ENCODE assay signal across 16 mouse cellular contexts in genomic region chr13:115211285-115211684, GRCm38 (mm10).
"Had no signal": no experiment of that assay in that cellular context is flagged by ENCODE, and none has a peak within 500 bp of the region (broad histone marks: within the 10 kb centered on the region; RNA-seq: fewer than 3 reads in every experiment).

No protein-coding gene starts in this region.

- DNase-seq: kidney, adult 18-20 months; kidney, postnatal 4 days; left cerebral cortex, postnatal 4 days; liver, embryonic 13.5 days; lung, adult 2 months; lung, postnatal 14 days; lung, postnatal 4 days; right cerebral cortex, postnatal 14 days; right cerebral cortex, postnatal 4 days; thymus, postnatal 25 days had no signal

- H3K27ac ChIP-seq: liver, embryonic 13.5 days; midbrain, embryonic 15.5 days; neural tube, embryonic 12.5 days; neural tube, embryonic 15.5 days; stomach, embryonic 15.5 days had no signal

- H3K4me2 ChIP-seq: liver, embryonic 13.5 days; midbrain, embryonic 11.5 days; midbrain, embryonic 15.5 days; neural tube, embryonic 12.5 days; neural tube, embryonic 15.5 days; stomach, embryonic 15.5 days had no signal

- H3K9me3 ChIP-seq: liver, embryonic 13.5 days; midbrain, embryonic 15.5 days; neural tube, embryonic 12.5 days; neural tube, embryonic 15.5 days; stomach, embryonic 15.5 days had no signal

- H3K9ac ChIP-seq: liver, embryonic 13.5 days; midbrain, embryonic 15.5 days; neural tube, embryonic 12.5 days; neural tube, embryonic 15.5 days; stomach, embryonic 15.5 days had no signal

- H3K4me1 ChIP-seq: liver, embryonic 13.5 days; midbrain, embryonic 15.5 days; neural tube, embryonic 12.5 days; neural tube, embryonic 15.5 days; stomach, embryonic 15.5 days had no signal

- H3K36me3 ChIP-seq: liver, embryonic 13.5 days; midbrain, embryonic 15.5 days; neural tube, embryonic 12.5 days; neural tube, embryonic 15.5 days; stomach, embryonic 15.5 days had no signal

- ATAC-seq: intestine, embryonic 16.5 days had no signal

- H3K4me3 ChIP-seq: liver, embryonic 13.5 days; midbrain, embryonic 15.5 days; neural tube, embryonic 12.5 days; neural tube, embryonic 15.5 days; stomach, embryonic 15.5 days had no signal

- H3K27me3 ChIP-seq: liver, embryonic 13.5 days; midbrain, embryonic 15.5 days; neural tube, embryonic 12.5 days; neural tube, embryonic 15.5 days; stomach, embryonic 15.5 days had no signal
